Mouse (Mus musculus) midbrain, embryonic 11.5 days (tissue): ENCODE measurements around the gene Tmem156. TPM values are rescaled to one million over a fixed set of nuclear protein-coding genes. Genes with fewer than 3 reads are reported as not detected.

Source experiments
- ATAC-seq: fragments of 200-750 bp; cut with Nextera tagmentation; 2 replicates; pipeline ENCODE4 v1.8.0; 2017; ENCODE audit warnings: moderate TSS enrichment, moderate library complexity; ENCODE audit not compliant: low FRiP score
- DNase-seq: peaks from one replicate; pipeline ENCODE4 v3.0.0; 2015; ENCODE audit warnings: low spot score; ENCODE audit errors: missing footprints
- H3K27ac ChIP-seq: fragments of 300-500 bp; sonication (generic); 2 replicates; pipeline ENCODE4 v1.5.1; 2014; ENCODE audit warnings: low read depth, low read length
- H3K27me3 ChIP-seq: fragments of 300-500 bp; sonication (generic); 2 replicates; pipeline ENCODE4 v1.6.1; 2014; ENCODE audit warnings: mild to moderate bottlenecking, low read length, moderate library complexity, mixed read lengths; ENCODE audit not compliant: control insufficient read depth, insufficient read depth
- H3K36me3 ChIP-seq: fragments of 300-500 bp; sonication (generic); 2 replicates; pipeline ENCODE4 v1.6.1; 2014; ENCODE audit warnings: mild to moderate bottlenecking, low read length, moderate library complexity, mixed read lengths; ENCODE audit not compliant: control insufficient read depth, insufficient read depth
- H3K4me1 ChIP-seq: fragments of 300-500 bp; sonication (generic); 2 replicates; pipeline ENCODE4 v1.6.1; 2014; ENCODE audit warnings: low read length; ENCODE audit not compliant: control insufficient read depth, insufficient read depth
- H3K4me2 ChIP-seq: fragments of 300-500 bp; sonication (generic); 2 replicates; pipeline ENCODE4 v1.6.1; 2014; ENCODE audit warnings: mild to moderate bottlenecking, moderate library complexity
- H3K4me3 ChIP-seq: fragments of 300-500 bp; sonication (generic); 2 replicates; pipeline ENCODE4 v1.5.1; 2014; ENCODE audit warnings: low read depth, low read length
- H3K9ac ChIP-seq: fragments of 300-500 bp; sonication (generic); 2 replicates; pipeline ENCODE4 v1.6.1; 2014; ENCODE audit warnings: low read length
- H3K9me3 ChIP-seq: fragments of 300-500 bp; sonication (generic); 2 replicates; pipeline ENCODE4 v1.6.1; 2016; ENCODE audit warnings: low read length; ENCODE audit not compliant: control insufficient read depth
- WGBS: fragments of 180-500 bp; shearing (Covaris S2); extraction: QIAGEN DNeasy Blood & Tissue Kit; methylation state at CpG from one replicate; pipeline ENCODE4 v1.1.7; 2014; 5-methylcytosine and 5-hydroxymethylcytosine counted together
- polyA plus RNA-seq: library from polyadenylated mRNA; unstranded; fragments of >200 nt; fragmentation: Nextera tagmentation; extraction: Ambion mirVana; gene quantifications from 2 replicates; pipeline ENCODE4 v1.2.1, GENCODE M21; 2014

Gene Tmem156
- polyA plus RNA-seq, 1 experiment from 2014 or later, result not detected

DNA sequence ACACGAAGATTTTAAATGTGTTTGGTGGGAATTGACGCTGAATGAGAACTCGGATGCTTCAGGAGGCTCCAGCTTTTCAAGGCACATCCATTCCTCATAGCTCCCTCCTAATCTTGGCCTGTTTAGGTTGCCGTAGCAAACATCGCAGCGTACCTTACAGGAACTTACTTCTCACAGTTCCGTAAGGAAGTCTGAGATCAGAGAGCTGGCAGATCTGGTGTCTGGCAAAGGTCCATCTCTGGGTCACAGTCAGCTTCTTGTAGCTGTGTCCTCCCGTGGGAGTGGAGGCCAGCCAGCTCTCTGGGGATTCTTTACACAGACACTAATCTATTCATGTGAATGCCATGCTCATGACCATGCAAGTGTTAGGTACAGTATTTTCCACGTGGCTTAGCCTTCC is 65.2 kb downstream of the Tmem156 start:
- Histone ChIP-seq H3K27ac (no peak overlapping the region), H3K9me3 (no peaks in the 10 kb centered on the region), H3K4me3 (no peak overlapping the region), H3K36me3 (no peaks in the 10 kb centered on the region), H3K27me3 (no peaks in the 10 kb centered on the region), H3K9ac (no peak overlapping the region), H3K4me1 (no peaks in the 10 kb centered on the region), H3K4me2 (no peak overlapping the region)
- 84% methylated on average over 9 of the region's 9 CpGs for WGBS
- peak; percentile 45 for DNase-seq
- no peak for ATAC-seq

- Histone ChIP-seq H3K27me3 (no peaks in the 10 kb centered on the region), H3K9ac (no peak overlapping the region), H3K36me3 (no peaks in the 10 kb centered on the region), H3K27ac (no peak overlapping the region), H3K4me2 (no peak overlapping the region), H3K9me3 (no peaks in the 10 kb centered on the region), H3K4me3 (no peak overlapping the region), H3K4me1 (no peaks in the 10 kb centered on the region)
- ATAC-seq (no peak), DNase-seq (no peak)
- WGBS, result 73% methylated on average over 6 of the region's 6 CpGs
Observed at GRCm38 (mm10) chr5:65025916-65026315, 66.0 kb downstream of the Tmem156 start.

GRCm38 (mm10) chr5:65024641-65025040 is 67.3 kb downstream of the Tmem156 start:
- no peaks in the 10 kb centered on the region for H3K36me3 ChIP-seq
- no peak for ATAC-seq
- H3K4me2 ChIP-seq, result no peak overlapping the region
- H3K27ac ChIP-seq, result no peak overlapping the region
- DNase-seq, result peak; percentile 19
- no peaks in the 10 kb centered on the region for H3K4me1 ChIP-seq
- H3K9ac ChIP-seq, result no peak overlapping the region
- H3K27me3 ChIP-seq, result no peaks in the 10 kb centered on the region
- no peaks in the 10 kb centered on the region for H3K9me3 ChIP-seq
- H3K4me3 ChIP-seq, result no peak overlapping the region
- 90% methylated on average over 2 of the region's 2 CpGs for WGBS

GRCm38 (mm10) chr5:65022006-65022405 is 69.9 kb downstream of the Tmem156 start:
- Histone ChIP-seq H3K27ac (no peak overlapping the region), H3K4me3 (no peak overlapping the region), H3K4me2 (no peak overlapping the region), H3K27me3 (no peaks in the 10 kb centered on the region), H3K36me3 (no peaks in the 10 kb centered on the region), H3K4me1 (no peaks in the 10 kb centered on the region), H3K9me3 (no peaks in the 10 kb centered on the region), H3K9ac (no peak overlapping the region)
- peak; percentile 23 for DNase-seq
- WGBS, result 92% methylated on average over 4 of the region's 4 CpGs
- ATAC-seq, result no peak

GRCm38 (mm10) chr5:65019823-65020222 is 72.1 kb downstream of the Tmem156 start:
- Histone ChIP-seq H3K9ac (no peak overlapping the region), H3K27ac (no peak overlapping the region), H3K9me3 (no peaks in the 10 kb centered on the region), H3K4me1 (no peaks in the 10 kb centered on the region), H3K4me2 (no peak overlapping the region), H3K27me3 (no peaks in the 10 kb centered on the region), H3K36me3 (no peaks in the 10 kb centered on the region), H3K4me3 (no peak overlapping the region)
- WGBS, result 73% methylated on average over 7 of the region's 7 CpGs
- DNase-seq (peak; percentile 81), ATAC-seq (no peak)

DNA sequence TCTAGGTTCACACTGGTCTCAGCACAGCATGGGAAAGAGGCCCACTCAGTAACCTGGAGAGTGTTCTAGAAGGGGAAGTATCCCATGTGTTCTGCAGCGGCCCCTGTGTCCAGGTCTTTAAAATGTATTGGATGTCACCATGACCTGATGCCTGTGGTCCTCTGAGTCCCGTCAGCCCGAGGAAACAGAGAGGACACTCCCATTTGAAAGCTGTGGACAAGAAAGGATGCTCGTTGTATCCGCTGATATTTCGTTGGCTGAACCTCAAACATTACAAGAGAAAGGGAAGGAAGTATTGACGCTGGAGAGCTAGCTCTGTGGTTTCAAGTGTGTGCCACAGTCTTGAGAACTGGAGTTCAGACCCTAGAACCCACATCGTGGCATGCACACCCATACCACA is 72.8 kb downstream of the Tmem156 start:
- WGBS, result 84% methylated on average over 8 of the region's 8 CpGs
- no peaks in the 10 kb centered on the region for H3K9me3 ChIP-seq
- no peaks in the 10 kb centered on the region for H3K36me3 ChIP-seq
- no peak overlapping the region for H3K4me3 ChIP-seq
- no peak overlapping the region for H3K27ac ChIP-seq
- H3K27me3 ChIP-seq, result no peaks in the 10 kb centered on the region
- no peak overlapping the region for H3K4me2 ChIP-seq
- DNase-seq, result peak; percentile 26
- H3K4me1 ChIP-seq, result no peaks in the 10 kb centered on the region
- ATAC-seq, result no peak
- no peak overlapping the region for H3K9ac ChIP-seq

GRCm38 (mm10) chr5:65015508-65015907 is 76.4 kb downstream of the Tmem156 start:
- no peaks in the 10 kb centered on the region for H3K36me3 ChIP-seq
- ATAC-seq, result no peak
- H3K9me3 ChIP-seq, result no peaks in the 10 kb centered on the region
- no peaks in the 10 kb centered on the region for H3K27me3 ChIP-seq
- no peaks in the 10 kb centered on the region for H3K4me1 ChIP-seq
- H3K9ac ChIP-seq, result no peak overlapping the region
- no peak overlapping the region for H3K4me3 ChIP-seq
- WGBS, result 78% methylated on average over 3 of the region's 3 CpGs
- no peak for DNase-seq
- H3K4me2 ChIP-seq, result no peak overlapping the region
- no peak overlapping the region for H3K27ac ChIP-seq

DNA sequence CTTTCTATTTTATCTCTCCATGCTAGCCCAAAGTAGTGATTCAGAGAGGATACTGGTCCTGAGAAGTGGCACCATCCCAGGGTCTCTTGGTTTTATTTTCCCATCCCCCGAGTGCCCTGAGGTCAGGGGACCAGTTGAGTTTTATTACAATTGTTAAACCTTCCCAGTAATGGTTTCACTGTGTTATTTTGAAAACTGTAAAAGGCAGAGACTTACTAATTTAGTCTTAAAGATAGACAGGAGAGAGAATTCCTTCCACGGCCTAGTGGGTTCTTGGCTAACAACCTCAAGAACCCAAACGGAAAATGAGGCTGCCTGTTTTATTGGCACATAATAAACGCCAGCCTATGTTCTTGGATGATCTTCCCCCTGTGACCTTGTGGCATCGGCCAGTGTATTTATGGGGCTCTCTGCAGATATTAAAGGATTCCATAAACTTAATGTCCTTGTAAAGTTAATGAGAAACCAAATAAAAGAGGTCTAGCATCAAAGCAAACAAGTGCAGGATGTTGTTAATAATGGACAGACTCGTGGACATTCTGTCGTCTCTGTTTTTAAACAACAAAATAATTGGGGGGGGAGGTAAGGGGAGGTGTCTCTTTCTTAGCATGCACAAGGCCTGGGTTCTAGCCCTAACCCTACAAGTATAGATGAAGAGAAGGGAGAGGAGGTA is 79.9 kb downstream of the Tmem156 start:
- H3K36me3 ChIP-seq, result no peaks in the 10 kb centered on the region
- H3K4me3 ChIP-seq, result no peak overlapping the region
- no peaks in the 10 kb centered on the region for H3K9me3 ChIP-seq
- no peaks in the 10 kb centered on the region for H3K27me3 ChIP-seq
- peak; percentile 56 for DNase-seq
- H3K4me1 ChIP-seq, result no peaks in the 10 kb centered on the region
- no peak for ATAC-seq
- H3K4me2 ChIP-seq, result no peak overlapping the region
- H3K9ac ChIP-seq, result no peak overlapping the region
- no peak overlapping the region for H3K27ac ChIP-seq
- WGBS, result 84% methylated on average over 7 of the region's 7 CpGs

DNA sequence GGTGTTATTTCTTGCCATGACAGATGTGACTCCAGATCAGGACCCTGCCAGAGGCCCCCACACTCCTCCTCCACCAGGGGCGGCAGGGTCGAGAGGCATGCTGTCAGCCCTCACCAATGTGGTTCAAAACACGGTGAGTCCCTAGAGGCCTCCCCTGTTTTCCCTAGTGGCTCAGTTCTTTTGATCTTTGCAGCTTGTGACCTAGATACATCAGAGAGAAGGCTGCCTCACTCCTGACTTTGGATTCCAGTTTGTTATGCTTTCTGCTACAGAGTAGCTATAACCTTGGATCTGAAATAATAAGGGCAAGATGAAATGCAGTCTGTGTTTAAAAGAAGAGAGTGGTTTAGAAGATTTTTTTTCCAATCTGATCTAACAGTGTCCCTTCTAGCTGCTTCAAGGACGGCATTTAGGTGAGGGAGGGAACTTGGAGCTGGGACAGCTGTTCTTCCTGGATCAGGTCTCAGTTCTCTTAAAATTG is 85.9 kb downstream of the Tmem156 start:
- Histone ChIP-seq H3K4me2 (no peak overlapping the region), H3K36me3 (no peaks in the 10 kb centered on the region), H3K9me3 (no peaks in the 10 kb centered on the region), H3K4me3 (no peak overlapping the region), H3K27me3 (no peaks in the 10 kb centered on the region), H3K4me1 (peaks cover 2% of the 10 kb centered on the region; the same call in 1 of the 2 replicates), H3K27ac (no peak overlapping the region), H3K9ac (0 out of 2 replicates have a peak overlapping the region, but pooled peaks have one; percentile 2)
- DNase-seq (peak; percentile 81), ATAC-seq (no peak)
- WGBS, result 41% methylated on average over 4 of the region's 4 CpGs
